Mouse (Mus musculus) liver, embryonic 14.5 days (tissue): Measurements from ENCODE around the gene Rsad2.

Experiments used
- CTCF ChIP-seq: IDR thresholded peaks from 2 replicates; pipeline ENCODE4 v1.5.1; 2016; ENCODE audit warnings: antibody characterized with exemption, low read depth, control low read depth
- EP300 ChIP-seq: IDR thresholded peaks from 2 replicates; pipeline ENCODE4 v1.6.1; 2016; ENCODE audit warnings: antibody characterized with exemption, low read depth

DNA sequence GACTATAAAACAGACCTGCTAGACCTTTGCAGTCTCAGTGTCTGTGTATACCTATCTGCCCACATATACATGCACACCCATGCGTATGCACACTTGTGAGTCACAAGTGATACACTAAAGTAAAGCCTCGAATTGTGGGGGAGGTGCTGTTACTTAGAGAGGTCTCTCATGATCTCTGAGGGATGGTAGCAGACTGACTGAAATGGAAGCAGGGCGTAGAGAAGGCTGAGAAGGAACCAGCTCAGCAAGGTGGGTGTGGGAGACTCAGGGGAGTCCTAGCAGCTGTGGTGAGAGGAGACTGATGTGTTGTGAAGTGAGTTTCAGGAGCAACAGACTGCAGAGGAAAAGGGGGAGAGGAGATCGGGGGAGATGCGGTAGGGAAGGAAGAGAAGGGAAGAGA is 63.0 kb downstream of the Rsad2 start:
- TF ChIP-seq CTCF (no peak), EP300 (no peak)
